Mouse (Mus musculus): Measurements from ENCODE around the gene Appl1. TPM values are rescaled to one million over a fixed set of nuclear protein-coding genes. Genes with fewer than 3 reads are reported as not detected.
A peak's percentile ranks its signal among the peaks of the same experiment; 100 is the strongest.

Appl1 gene
- 10 to 100 TPM; 65.1 to 68.9 TPM for total RNA-seq (2021)

- DNase-seq = no peak
Measured at GRCm38 (mm10) chr14:26971106-26971789, at the start of gene Appl1. Gene Appl1, minus strand, starts transcription at chr14:26971232.

GRCm38 (mm10) chr14:27019850-27020249 lies 48.8 kb upstream of the Appl1 start:
- DNase-seq = no peak

GRCm38 (mm10) chr14:27017936-27018335 lies 46.9 kb upstream of the Appl1 start:
- no peak for DNase-seq

- DNase-seq = no peak
Measured at GRCm38 (mm10) chr14:27013658-27014057, 42.6 kb upstream of the Appl1 start.

GRCm38 (mm10) chr14:27011561-27011960 lies 40.5 kb upstream of the Appl1 start:
- DNase-seq = no peak

GRCm38 (mm10) chr14:27005937-27006336 lies 34.9 kb upstream of the Appl1 start:
- DNase-seq = no peak

GRCm38 (mm10) chr14:27004906-27005305 lies 33.9 kb upstream of the Appl1 start:
- no peak for DNase-seq

- no peak for DNase-seq
Measured at GRCm38 (mm10) chr14:27000386-27000785, 29.4 kb upstream of the Appl1 start.

GRCm38 (mm10) chr14:26996257-26996656 lies 25.2 kb upstream of the Appl1 start:
- DNase-seq = no peak

GRCm38 (mm10) chr14:26994211-26994741 lies 23.2 kb upstream of the Appl1 start, which contains the start of gene Hesx1:
Gene Hesx1, plus strand, starts transcription at chr14:26994416.
- no peak for DNase-seq

- DNase-seq = no peak
Measured at GRCm38 (mm10) chr14:26993427-26993826, 22.4 kb upstream of the Appl1 start.

GRCm38 (mm10) chr14:26991622-26992021 lies 20.6 kb upstream of the Appl1 start:
- DNase-seq = no peak

- no peak for DNase-seq
Measured at GRCm38 (mm10) chr14:26988694-26989093, 17.7 kb upstream of the Appl1 start.

- no peak for DNase-seq
Measured at GRCm38 (mm10) chr14:26982150-26982530, 11.1 kb upstream of the Appl1 start.

- DNase-seq = no peak
Measured at GRCm38 (mm10) chr14:26981494-26982149, 10.6 kb upstream of the Appl1 start.

- DNase-seq = no peak
Measured at GRCm38 (mm10) chr14:26981021-26981420, 10.0 kb upstream of the Appl1 start.

- no peak for DNase-seq
Measured at GRCm38 (mm10) chr14:26979808-26980207, 8.8 kb upstream of the Appl1 start.

- no peak for DNase-seq
Measured at GRCm38 (mm10) chr14:26977500-26977899, 6.5 kb upstream of the Appl1 start.

GRCm38 (mm10) chr14:26976212-26976611 lies 5.2 kb upstream of the Appl1 start:
- no peak for DNase-seq

- DNase-seq = no peak
Measured at GRCm38 (mm10) chr14:26975490-26975889, 4.5 kb upstream of the Appl1 start.

- no peak for DNase-seq
Measured at GRCm38 (mm10) chr14:26973089-26973488, 2.1 kb upstream of the Appl1 start.

GRCm38 (mm10) chr14:26970439-26970932 lies 546 bp downstream of the Appl1 start:
- peak; percentile 93 to 96 for DNase-seq

- DNase-seq = peak; percentile 63 to 74
Measured at GRCm38 (mm10) chr14:26969856-26970407, 1.1 kb downstream of the Appl1 start.
